Mouse (Mus musculus): ENCODE measurements around the gene Sema7a. TPM values are rescaled to one million over a fixed set of nuclear protein-coding genes. Genes with fewer than 3 reads are reported as not detected.

Sema7a gene
- polyA plus RNA-seq, 1 experiment from 2014 or later: 0.72 TPM

- no peaks in the 10 kb centered on the region for H3K9me3 ChIP-seq (ENCODE audit: control insufficient read depth, low read length)
- WGBS: 80% methylated on average over 5 of the region's 5 CpGs
- H3K9ac ChIP-seq (ENCODE audit: low read depth, low read length): no peak overlapping the region
- H3K4me1 ChIP-seq (ENCODE audit: control insufficient read depth, insufficient read depth, low read length): peaks cover 17% of the 10 kb centered on the region
- H3K4me3 ChIP-seq (ENCODE audit: low read length): no peak overlapping the region
- no peaks in the 10 kb centered on the region for H3K27me3 ChIP-seq (replicated peaks; ENCODE audit: control insufficient read depth, insufficient read depth, low read length)
- ATAC-seq: peak; percentile 19; the same call in 1 of the 2 replicates
- H3K36me3 ChIP-seq (ENCODE audit: control insufficient read depth, insufficient read depth, low read length): no peaks in the 10 kb centered on the region
- no peak overlapping the region for H3K27ac ChIP-seq (ENCODE audit: low read length)
- H3K4me2 ChIP-seq (ENCODE audit: low read depth, low read length): no peak overlapping the region
Observed at GRCm38 (mm10) chr9:57956838-57957236, 16.9 kb downstream of the Sema7a start.

DNA sequence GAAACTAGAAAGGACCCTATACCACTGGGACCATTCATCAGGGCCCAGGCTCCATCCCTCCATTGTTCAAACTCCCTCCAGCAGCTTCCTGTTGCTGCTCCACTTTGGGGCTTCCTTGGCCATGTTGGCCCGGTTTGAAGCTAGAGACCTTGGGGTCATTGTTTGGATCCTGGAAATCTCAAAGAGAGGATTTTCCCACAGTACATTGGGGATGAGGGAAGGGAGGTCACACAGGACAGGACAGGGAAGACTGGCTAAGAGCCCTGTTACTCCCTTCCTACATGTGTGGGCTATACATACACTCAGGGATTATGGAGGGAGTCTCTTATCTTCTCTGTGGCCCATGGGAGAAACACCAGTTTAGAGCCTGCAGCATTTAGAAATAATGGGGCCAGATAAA lies 18.7 kb downstream of the Sema7a start:
- Histone ChIP-seq H3K27me3 (replicated peaks; ENCODE audit: control insufficient read depth, insufficient read depth, low read length) (no peaks in the 10 kb centered on the region), H3K9me3 (ENCODE audit: control insufficient read depth, low read length) (no peaks in the 10 kb centered on the region), H3K4me1 (ENCODE audit: control insufficient read depth, insufficient read depth, low read length) (peaks cover 9% of the 10 kb centered on the region), H3K27ac (ENCODE audit: low read length) (no peak overlapping the region), H3K4me2 (ENCODE audit: low read depth, low read length) (no peak overlapping the region), H3K9ac (ENCODE audit: low read depth, low read length) (no peak overlapping the region), H3K36me3 (ENCODE audit: control insufficient read depth, insufficient read depth, low read length) (no peaks in the 10 kb centered on the region), H3K4me3 (ENCODE audit: low read length) (no peak overlapping the region)
- no peak for ATAC-seq
- 65% methylated on average over 1 of the region's 1 CpGs for WGBS

DNA sequence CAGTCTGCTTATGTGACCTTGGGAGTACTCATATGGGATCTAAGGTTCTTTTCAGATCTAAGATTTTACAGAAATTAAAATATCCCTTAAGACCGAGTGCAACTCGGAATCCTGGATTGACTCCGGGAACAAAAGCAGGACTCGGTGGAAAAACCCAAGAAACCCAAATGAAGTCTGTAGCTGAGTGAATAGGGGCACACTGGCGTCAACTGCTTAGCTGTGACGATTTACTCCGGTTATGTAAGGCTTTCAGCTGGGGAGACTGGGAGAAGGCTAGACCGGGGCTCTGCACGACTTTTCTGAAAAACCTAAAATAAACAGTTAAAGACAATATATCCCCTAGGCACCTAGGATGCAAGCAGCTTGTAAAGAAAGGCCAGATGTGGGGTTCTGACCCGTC lies 19.5 kb downstream of the Sema7a start:
- ATAC-seq: no peak
- Histone ChIP-seq H3K36me3 (ENCODE audit: control insufficient read depth, insufficient read depth, low read length) (no peaks in the 10 kb centered on the region), H3K27me3 (replicated peaks; ENCODE audit: control insufficient read depth, insufficient read depth, low read length) (no peaks in the 10 kb centered on the region), H3K9ac (ENCODE audit: low read depth, low read length) (no peak overlapping the region), H3K4me3 (ENCODE audit: low read length) (no peak overlapping the region), H3K4me1 (ENCODE audit: control insufficient read depth, insufficient read depth, low read length) (peaks cover 8% of the 10 kb centered on the region), H3K27ac (ENCODE audit: low read length) (no peak overlapping the region), H3K4me2 (ENCODE audit: low read depth, low read length) (no peak overlapping the region), H3K9me3 (ENCODE audit: control insufficient read depth, low read length) (no peaks in the 10 kb centered on the region)
- WGBS: 54% methylated on average over 10 of the region's 10 CpGs

DNA sequence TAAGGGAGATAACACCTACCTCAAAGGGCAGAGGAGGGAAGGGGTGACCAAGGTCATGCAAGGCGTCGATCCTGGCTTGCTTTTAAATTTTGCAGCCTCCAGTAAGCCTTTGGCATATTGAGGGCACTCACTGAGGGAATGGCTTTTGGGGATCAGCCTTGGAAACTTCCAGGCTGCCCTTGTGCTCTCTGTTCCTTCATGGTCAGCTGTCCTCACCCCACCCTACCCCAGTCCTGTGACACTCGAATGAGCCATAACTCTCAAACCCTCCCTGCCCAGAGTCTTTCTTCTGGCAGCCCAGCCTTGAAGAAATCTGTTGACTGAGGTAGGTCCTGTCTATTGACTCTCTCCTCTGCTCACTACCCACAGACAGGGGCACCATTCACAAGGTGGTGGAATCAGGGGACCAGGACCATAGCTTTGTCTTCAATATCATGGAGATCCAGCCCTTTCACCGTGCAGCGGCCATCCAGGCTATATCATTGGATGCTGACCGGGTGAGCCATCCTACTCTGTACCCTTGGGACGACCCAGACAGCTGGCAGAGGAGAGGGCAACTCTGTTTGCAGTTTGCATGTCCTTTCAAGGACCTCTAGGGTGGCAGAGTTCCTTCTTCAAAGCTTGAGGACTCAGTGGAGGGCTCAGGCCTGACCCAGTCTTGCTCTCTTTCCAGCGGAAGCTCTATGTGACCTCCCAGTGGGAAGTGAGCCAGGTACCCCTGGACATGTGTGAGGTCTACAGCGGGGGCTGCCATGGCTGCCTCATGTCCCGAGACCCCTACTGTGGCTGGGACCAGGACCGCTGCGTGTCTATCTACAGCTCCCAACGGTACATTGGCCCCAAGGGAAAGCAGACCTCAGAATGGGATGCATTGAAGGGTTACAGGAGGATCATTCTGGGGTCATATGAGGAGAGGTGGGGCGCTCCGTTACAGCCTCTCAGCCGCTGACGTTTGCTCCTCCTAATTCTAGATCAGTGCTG lies 20.3 kb downstream of the Sema7a start:
- no peak for ATAC-seq
- H3K36me3 ChIP-seq (ENCODE audit: control insufficient read depth, insufficient read depth, low read length): no peaks in the 10 kb centered on the region
- no peaks in the 10 kb centered on the region for H3K9me3 ChIP-seq (ENCODE audit: control insufficient read depth, low read length)
- no peaks in the 10 kb centered on the region for H3K27me3 ChIP-seq (replicated peaks; ENCODE audit: control insufficient read depth, insufficient read depth, low read length)
- H3K4me3 ChIP-seq (ENCODE audit: low read length): no peak overlapping the region
- WGBS: 82% methylated on average over 17 of the region's 17 CpGs
- H3K4me1 ChIP-seq (ENCODE audit: control insufficient read depth, insufficient read depth, low read length): peaks cover 12% of the 10 kb centered on the region
- no peak overlapping the region for H3K4me2 ChIP-seq (ENCODE audit: low read depth, low read length)
- no peak overlapping the region for H3K27ac ChIP-seq (ENCODE audit: low read length)
- 0 out of 2 replicates have a peak overlapping the region, but pooled peaks have one; percentile 8 for H3K9ac ChIP-seq (ENCODE audit: low read depth, low read length)

- no peak for ATAC-seq
- no peak overlapping the region for H3K4me2 ChIP-seq (ENCODE audit: low read depth, low read length)
- H3K9me3 ChIP-seq (ENCODE audit: control insufficient read depth, low read length): no peaks in the 10 kb centered on the region
- WGBS: 92% methylated on average over 15 of the region's 15 CpGs
- H3K4me3 ChIP-seq (ENCODE audit: low read length): no peak overlapping the region
- H3K4me1 ChIP-seq (ENCODE audit: control insufficient read depth, insufficient read depth, low read length): peaks cover 21% of the 10 kb centered on the region
- H3K27ac ChIP-seq (ENCODE audit: low read length): no peak overlapping the region
- H3K9ac ChIP-seq (ENCODE audit: low read depth, low read length): peak overlapping the region; percentile 20; the same call in 1 of the 2 replicates
- H3K27me3 ChIP-seq (replicated peaks; ENCODE audit: control insufficient read depth, insufficient read depth, low read length): no peaks in the 10 kb centered on the region
- H3K36me3 ChIP-seq (ENCODE audit: control insufficient read depth, insufficient read depth, low read length): no peaks in the 10 kb centered on the region
Observed at GRCm38 (mm10) chr9:57961226-57961625, 21.3 kb downstream of the Sema7a start.

DNA sequence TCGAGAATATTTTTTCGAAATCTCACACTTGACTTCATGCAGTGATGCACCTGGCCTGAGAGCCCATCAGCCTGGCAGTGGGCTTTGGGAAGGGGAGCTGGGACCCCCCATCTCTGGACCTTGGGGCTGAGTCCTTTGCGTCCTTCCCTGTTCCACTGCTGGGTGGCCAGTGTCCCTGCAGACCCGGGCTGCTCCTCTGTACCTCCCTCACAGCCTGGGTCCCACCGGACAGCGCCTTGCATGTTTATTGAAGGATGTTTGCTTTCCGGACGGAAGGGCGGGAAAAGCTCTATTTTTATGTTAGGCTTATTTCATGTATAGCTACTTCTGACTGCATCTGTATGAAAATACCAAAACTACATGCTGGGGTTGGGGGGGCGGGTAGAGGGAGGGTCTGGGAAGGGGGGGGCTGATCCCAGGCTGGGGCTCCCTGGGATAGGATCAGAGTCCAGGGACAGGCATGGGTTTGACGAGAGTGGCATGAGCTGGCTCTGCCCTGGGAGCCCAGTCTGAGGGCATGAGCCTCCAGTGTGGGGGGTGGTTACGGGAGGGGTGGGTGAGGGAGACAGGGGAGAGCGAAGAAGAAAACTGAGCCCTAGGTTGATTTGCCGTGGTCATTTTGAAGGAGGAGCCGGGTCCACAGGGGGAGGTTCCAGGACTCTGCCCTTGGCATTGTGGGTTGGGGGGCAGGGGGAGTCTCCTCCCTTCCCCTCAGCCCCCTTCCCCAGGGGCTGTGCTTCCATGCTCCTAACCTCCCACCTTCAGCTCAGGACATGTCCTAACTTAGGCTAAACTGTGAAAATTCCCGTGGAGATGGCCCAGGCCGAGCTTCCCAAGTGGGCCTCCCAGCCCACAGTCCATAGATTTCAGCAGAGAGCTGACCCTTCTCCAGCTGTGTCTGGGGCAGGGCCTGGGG lies 22.2 kb downstream of the Sema7a start:
- Histone ChIP-seq H3K27ac (ENCODE audit: low read length) (no peak overlapping the region), H3K4me2 (ENCODE audit: low read depth, low read length) (no peak overlapping the region), H3K4me1 (ENCODE audit: control insufficient read depth, insufficient read depth, low read length) (peaks cover 26% of the 10 kb centered on the region), H3K27me3 (replicated peaks; ENCODE audit: control insufficient read depth, insufficient read depth, low read length) (no peaks in the 10 kb centered on the region), H3K9me3 (ENCODE audit: control insufficient read depth, low read length) (no peaks in the 10 kb centered on the region), H3K9ac (ENCODE audit: low read depth, low read length) (no peak overlapping the region), H3K36me3 (ENCODE audit: control insufficient read depth, insufficient read depth, low read length) (no peaks in the 10 kb centered on the region), H3K4me3 (ENCODE audit: low read length) (no peak overlapping the region)
- WGBS: 55% methylated on average over 17 of the region's 17 CpGs
- ATAC-seq: no peak

DNA sequence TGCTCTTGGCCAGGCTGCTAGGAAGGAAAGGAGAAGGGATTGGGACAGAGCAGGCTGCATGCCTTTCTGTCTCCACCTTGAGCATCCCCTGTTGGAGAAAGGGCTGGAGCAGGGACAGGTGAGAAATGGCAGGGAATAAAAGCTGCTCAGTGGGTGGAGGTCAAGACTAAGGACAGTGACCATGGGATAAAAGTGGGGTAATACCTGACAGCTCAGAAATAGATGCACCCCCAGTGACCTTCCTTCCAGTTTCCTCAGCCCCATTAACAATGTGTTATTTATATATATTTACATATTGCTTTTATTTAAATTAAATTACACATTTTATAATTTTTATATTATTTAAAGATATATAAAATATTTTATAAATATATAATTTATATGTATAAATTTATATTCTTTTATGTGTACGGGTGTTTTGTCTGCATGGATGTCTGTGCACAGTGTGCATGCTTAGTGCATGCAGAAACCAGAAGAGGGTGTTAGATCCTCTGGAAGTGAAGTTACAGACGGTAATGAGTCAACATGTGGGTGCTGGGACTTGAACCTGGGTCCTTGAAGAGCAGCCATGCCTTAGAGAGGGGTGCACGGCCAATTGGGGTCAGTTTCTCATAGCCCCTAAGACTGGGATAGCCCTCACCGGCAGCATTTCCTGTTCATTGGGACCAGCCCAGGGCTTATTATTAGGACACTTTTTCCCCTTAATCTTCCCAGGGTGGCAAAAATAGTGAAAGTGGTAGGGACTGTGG lies 23.5 kb downstream of the Sema7a start:
- Histone ChIP-seq H3K27me3 (replicated peaks; ENCODE audit: control insufficient read depth, insufficient read depth, low read length) (no peaks in the 10 kb centered on the region), H3K4me2 (ENCODE audit: low read depth, low read length) (no peak overlapping the region), H3K9ac (ENCODE audit: low read depth, low read length) (no peak overlapping the region), H3K36me3 (ENCODE audit: control insufficient read depth, insufficient read depth, low read length) (no peaks in the 10 kb centered on the region), H3K4me3 (ENCODE audit: low read length) (no peak overlapping the region), H3K4me1 (ENCODE audit: control insufficient read depth, insufficient read depth, low read length) (peaks cover 35% of the 10 kb centered on the region), H3K9me3 (ENCODE audit: control insufficient read depth, low read length) (no peaks in the 10 kb centered on the region), H3K27ac (ENCODE audit: low read length) (no peak overlapping the region)
- no peak for ATAC-seq
- WGBS: 88% methylated on average over 4 of the region's 4 CpGs

- H3K36me3 ChIP-seq (ENCODE audit: control insufficient read depth, insufficient read depth, low read length): no peaks in the 10 kb centered on the region
- H3K4me3 ChIP-seq (ENCODE audit: low read length): no peak overlapping the region
- ATAC-seq: no peak
- H3K9ac ChIP-seq (ENCODE audit: low read depth, low read length): no peak overlapping the region
- no peaks in the 10 kb centered on the region for H3K27me3 ChIP-seq (replicated peaks; ENCODE audit: control insufficient read depth, insufficient read depth, low read length)
- peaks cover 39% of the 10 kb centered on the region for H3K4me1 ChIP-seq (ENCODE audit: control insufficient read depth, insufficient read depth, low read length)
- H3K9me3 ChIP-seq (ENCODE audit: control insufficient read depth, low read length): no peaks in the 10 kb centered on the region
- WGBS: 84% methylated on average over 5 of the region's 5 CpGs
- H3K27ac ChIP-seq (ENCODE audit: low read length): no peak overlapping the region
- H3K4me2 ChIP-seq (ENCODE audit: low read depth, low read length): no peak overlapping the region
Observed at GRCm38 (mm10) chr9:57963998-57964395, 24.1 kb downstream of the Sema7a start.
